Mouse (Mus musculus): ENCODE data around the gene Ybx3. TPM values are rescaled to one million over a fixed set of nuclear protein-coding genes. Genes with fewer than 3 reads are reported as not detected.

Gene Ybx3
- polyA plus RNA-seq (2012) = 1,200 and 1,292 TPM in 2 replicates

DNA sequence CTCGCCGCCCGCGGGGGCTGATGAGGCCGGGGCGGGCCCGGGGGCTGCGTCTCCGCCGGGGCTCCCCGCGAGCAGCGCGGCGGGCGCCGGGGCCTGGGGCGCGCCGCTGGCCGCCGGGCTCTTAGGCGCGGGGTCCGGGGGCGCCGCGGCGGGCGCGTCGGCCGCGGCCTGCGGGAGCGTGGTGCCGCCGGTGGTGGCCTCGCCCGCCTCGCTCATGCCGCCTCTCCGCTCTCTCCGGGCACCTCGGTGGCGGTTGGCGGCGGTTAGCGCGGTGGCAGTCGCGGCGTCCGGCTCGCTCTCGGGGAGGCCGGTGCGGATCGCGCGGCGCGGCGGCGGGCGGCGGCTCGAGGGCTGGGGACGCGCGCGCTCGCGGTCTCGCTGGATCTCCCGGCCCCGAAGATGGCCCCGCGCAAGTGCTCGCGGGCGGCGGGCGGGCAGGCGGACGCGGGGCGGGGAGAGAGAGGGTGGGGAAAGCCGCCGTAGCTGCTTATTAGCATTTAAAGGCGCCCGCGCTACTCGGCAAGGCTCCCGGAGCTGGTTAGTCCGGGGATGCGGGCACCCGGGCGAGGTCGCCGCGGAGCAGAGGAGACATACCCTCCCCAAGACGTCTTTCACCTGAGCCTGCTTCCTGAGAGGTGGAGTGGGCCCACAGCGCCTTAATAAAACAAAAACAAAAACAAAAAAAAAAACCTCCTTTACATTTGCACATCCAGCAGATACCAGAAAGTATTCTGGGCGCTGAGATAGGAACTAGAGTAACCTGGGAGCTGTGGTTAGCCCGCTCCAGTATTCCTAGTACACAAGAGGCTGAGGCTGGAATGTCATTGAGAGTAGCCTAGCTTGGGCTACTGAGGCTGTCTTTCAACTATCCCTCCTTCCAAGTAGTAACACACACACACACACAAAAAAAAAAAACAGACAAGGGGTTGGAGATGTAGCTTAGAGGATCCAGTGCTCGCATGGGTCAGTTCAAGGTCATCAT lies at the start of gene Ybx3:
Ybx3 (minus strand) TSS at position 437 of the 982 bp plus-strand sequence.
- no peak for TF ChIP-seq GATA1 (IDR thresholded peaks at IDR 0.05; ENCODE audit: low read length)

DNA sequence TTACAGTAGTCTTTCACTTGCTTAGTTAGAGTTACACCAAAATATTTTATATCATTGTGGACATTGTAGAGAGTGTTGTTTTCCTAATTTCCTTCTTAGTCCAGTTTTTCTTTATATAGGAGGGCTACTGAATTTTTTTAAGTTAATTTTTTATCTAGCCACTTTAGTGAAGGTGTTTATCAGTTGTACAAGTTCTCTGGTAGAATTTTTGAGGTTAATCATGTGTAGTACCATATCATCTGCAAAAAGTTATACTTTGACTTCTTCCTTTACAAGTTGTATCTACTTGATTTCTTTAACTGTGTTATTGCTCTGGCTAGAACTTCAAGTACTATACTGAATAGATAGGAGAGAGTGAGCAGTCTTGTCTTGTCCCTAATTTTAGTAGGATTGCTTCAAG lies 48.4 kb upstream of the Ybx3 start:
- TF ChIP-seq GATA1 (IDR thresholded peaks at IDR 0.05; ENCODE audit: low read length) = no peak

DNA sequence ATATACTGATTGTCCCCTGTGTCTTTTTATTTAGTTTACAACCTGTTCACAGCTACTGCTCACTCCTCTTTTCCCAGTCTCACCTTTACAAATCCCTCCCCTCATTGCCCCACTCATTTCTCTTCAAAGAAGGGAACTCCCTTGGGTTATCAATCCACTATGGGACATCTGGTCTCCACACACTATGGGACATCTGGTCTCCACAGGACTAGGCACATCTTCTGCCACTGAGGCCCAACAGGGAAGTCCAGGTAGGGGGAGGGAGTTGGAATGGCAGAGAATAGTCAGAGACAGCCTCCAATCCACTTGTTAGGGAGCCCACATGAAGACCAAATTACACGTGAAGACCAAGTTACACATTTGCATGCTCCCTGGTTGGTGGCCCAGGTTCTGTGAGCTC lies 45.8 kb upstream of the Ybx3 start:
- TF ChIP-seq GATA1 (IDR thresholded peaks at IDR 0.05; ENCODE audit: low read length) = no peak

DNA sequence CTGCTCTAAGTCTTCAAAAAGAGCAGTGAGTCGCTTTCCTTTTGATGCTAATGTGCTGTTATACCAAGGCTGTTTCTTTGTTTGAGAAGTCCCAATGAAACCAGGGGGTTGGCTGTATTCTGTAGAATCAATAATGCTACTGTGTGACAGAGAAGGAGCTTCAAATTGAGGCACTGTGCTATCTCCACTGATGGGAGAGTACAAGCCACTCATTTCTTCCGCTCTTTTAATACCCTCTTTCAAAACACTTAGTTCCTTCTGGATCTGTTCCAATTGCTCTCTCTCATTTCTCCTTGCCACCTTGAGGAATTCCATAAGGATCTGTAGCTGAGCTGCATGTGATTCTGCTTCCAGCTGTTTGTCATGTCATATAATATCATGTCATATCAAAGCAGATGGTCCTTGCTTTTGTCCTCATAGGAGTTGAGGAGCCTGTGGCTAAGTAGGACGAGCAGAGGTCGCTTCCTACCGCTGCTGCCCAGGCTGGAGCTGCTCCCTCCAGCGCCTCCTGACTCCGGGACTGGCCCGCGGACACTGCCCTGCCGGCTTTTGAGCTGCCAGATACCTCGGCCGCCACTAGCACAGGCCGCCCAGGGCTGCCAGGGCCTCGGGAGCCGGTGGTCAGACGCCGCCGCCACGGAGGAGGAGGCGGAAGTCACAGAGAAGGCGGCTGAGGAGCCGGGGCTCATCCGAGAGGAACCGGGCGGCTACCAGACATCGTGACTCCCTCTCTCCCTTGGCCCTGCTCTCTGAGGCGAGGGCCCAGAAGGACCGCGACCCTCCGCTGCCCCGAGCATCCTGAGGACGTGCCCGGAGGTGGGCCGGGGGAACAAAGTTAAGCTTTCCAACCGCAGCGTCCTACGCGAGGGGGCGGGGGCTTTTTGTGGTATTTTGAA lies 45.1 kb upstream of the Ybx3 start:
- no peak for TF ChIP-seq GATA1 (IDR thresholded peaks at IDR 0.05; ENCODE audit: low read length)

GRCm38 (mm10) chr6:131421572-131421971 lies 33.3 kb upstream of the Ybx3 start:
- no peak for TF ChIP-seq GATA1 (IDR thresholded peaks at IDR 0.05; ENCODE audit: low read length)

GRCm38 (mm10) chr6:131419614-131420013 lies 31.3 kb upstream of the Ybx3 start:
- no peak for TF ChIP-seq GATA1 (IDR thresholded peaks at IDR 0.05; ENCODE audit: low read length)

GRCm38 (mm10) chr6:131418770-131419169 lies 30.5 kb upstream of the Ybx3 start:
- TF ChIP-seq GATA1 (IDR thresholded peaks at IDR 0.05; ENCODE audit: low read length) = no peak

GRCm38 (mm10) chr6:131411116-131411843 lies 23.0 kb upstream of the Ybx3 start:
- TF ChIP-seq GATA1 (IDR thresholded peaks at IDR 0.05; ENCODE audit: low read length) = no peak

GRCm38 (mm10) chr6:131406957-131407356 lies 18.7 kb upstream of the Ybx3 start:
- no peak for TF ChIP-seq GATA1 (IDR thresholded peaks at IDR 0.05; ENCODE audit: low read length)

GRCm38 (mm10) chr6:131405896-131406295 lies 17.6 kb upstream of the Ybx3 start:
- TF ChIP-seq GATA1 (IDR thresholded peaks at IDR 0.05; ENCODE audit: low read length) = no peak

DNA sequence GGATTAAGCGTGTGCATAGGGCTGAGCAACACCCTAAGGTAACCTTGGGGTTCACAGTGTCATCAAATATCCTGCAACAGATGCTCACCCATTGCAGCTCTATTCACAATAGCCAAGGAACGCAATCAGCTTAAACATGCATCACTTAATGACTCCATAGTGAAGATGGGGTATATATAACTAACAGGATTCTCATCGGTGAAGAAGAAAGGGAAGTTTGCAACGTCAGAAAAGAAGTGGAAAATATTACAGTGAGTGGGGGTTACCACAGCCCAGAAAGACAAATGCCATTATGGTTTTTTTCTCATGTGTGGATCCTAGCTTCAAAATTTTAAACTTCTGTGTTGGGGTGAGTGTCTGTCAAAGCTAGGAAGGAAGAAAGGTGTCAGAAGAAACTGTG lies 16.9 kb upstream of the Ybx3 start:
- no peak for TF ChIP-seq GATA1 (IDR thresholded peaks at IDR 0.05; ENCODE audit: low read length)

DNA sequence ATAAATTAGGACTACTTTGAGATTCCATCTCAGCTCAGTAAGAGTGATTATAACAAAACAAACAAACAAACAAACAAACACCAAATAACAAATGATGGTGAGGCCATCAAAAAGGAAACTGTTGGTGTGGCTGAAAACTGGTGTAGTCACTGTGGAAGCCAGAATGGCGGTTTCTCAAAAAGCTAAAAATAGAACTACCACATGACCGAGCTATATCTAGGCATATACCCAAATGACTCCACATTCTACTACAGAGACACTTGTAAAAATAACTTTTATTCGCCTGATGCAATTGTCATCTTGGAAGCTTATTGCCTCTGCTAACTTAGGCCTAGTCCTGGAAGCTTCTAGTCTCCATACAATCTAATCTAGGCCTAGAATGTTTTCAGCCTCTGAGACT lies 16.0 kb upstream of the Ybx3 start:
- TF ChIP-seq GATA1 (IDR thresholded peaks at IDR 0.05; ENCODE audit: low read length) = no peak

- TF ChIP-seq GATA1 (IDR thresholded peaks at IDR 0.05; ENCODE audit: low read length) = no peak
Measured at GRCm38 (mm10) chr6:131403036-131403435, 14.8 kb upstream of the Ybx3 start.

- TF ChIP-seq GATA1 (IDR thresholded peaks at IDR 0.05; ENCODE audit: low read length) = no peak
Measured at GRCm38 (mm10) chr6:131402606-131403005, 14.3 kb upstream of the Ybx3 start.

DNA sequence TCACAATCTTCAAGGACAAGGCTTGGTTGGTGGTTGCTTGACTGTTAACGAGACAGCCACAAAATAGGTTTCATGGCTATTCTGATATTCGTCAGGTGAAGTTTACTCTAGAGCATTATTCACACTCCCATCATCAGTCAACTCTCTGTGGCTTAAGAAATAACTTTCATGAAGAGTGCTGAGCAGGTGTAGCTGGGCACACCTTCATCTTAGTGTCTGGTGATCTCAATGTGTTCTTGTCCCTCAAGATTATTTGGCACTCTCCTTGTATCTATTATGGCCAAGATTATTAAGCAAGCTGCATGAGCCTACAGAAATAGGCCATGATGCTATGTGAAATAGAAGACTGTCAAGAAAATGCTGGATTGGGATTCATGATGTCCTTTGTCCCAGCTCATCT lies 13.0 kb upstream of the Ybx3 start:
- TF ChIP-seq GATA1 (IDR thresholded peaks at IDR 0.05; ENCODE audit: low read length) = no peak

Measured in G1E-ER4 (cell line).